ENCODE assay signal across 15 mouse cellular contexts in genomic region chr12:112916698-112917400, GRCm38 (mm10). TPM values are rescaled to one million over a fixed set of nuclear protein-coding genes. Genes with fewer than 3 reads are reported as not detected.
A peak's percentile ranks its signal among the peaks of the same experiment; 100 is the strongest.
DNase-seq lines count a peak whose midpoint lies in the region; ATAC-seq and TF ChIP-seq lines count a peak whose summit lies in the region.
"Had no signal": no experiment of that assay in that cellular context is flagged by ENCODE, and none has a peak within 500 bp of the region (broad histone marks: within the 10 kb centered on the region; RNA-seq: fewer than 3 reads in every experiment).

No protein-coding gene starts in this region.

- 86% methylated on average over 16 of the region's 16 CpGs for WGBS in forebrain, embryonic 10.5 days
- WGBS in forebrain, postnatal 0 days: 86% methylated on average over 16 of the region's 16 CpGs

- intact Hi-C loops in heart, postnatal 10 days (cut with DNase I): loop anchor here (5.0 kb wide), 1 partner anchor 40 kb away; no protein-coding TSS in a partner anchor

- no peak overlapping the region for H3K4me2 ChIP-seq in forebrain, postnatal 0 days (ENCODE audit: low read depth)
- H3K4me2 ChIP-seq: liver, embryonic 15.5 days; stomach, embryonic 15.5 days had no signal

- H3K27me3 ChIP-seq in forebrain, embryonic 10.5 days (ENCODE audit: poor library complexity, severe bottlenecking): no peaks in the 10 kb centered on the region
- H3K27me3 ChIP-seq in forebrain, postnatal 0 days (ENCODE audit: insufficient read depth, low read length): no peaks in the 10 kb centered on the region
- H3K27me3 ChIP-seq: stomach, embryonic 15.5 days had no signal

- ATAC-seq in forebrain, postnatal 0 days: no peak
- no peak for ATAC-seq in inflammation-experienced regulatory T-cells, adult 6 months
- no peak for ATAC-seq in CD4-positive, CD25-positive, alpha-beta regulatory T cell, adult 4 months

- H3K36me3 ChIP-seq in forebrain, embryonic 10.5 days (replicated peaks): peaks cover 30% of the 10 kb centered on the region
- peaks cover 68% of the 10 kb centered on the region for H3K36me3 ChIP-seq in forebrain, postnatal 0 days (ENCODE audit: insufficient read depth)
- H3K36me3 ChIP-seq: liver, embryonic 15.5 days; stomach, embryonic 15.5 days had no signal

- H3K4me3 ChIP-seq in forebrain, embryonic 10.5 days: no peak overlapping the region
- H3K4me3 ChIP-seq in forebrain, postnatal 0 days (ENCODE audit: low read depth, low read length): no peak overlapping the region
- no peak overlapping the region for H3K4me3 ChIP-seq in cortical plate, adult 2 months (ENCODE audit: insufficient read depth, low read length)
- H3K4me3 ChIP-seq: liver, embryonic 15.5 days; stomach, embryonic 15.5 days had no signal

- peaks cover 38% of the 10 kb centered on the region for H3K4me1 ChIP-seq in forebrain, embryonic 10.5 days
- H3K4me1 ChIP-seq in forebrain, postnatal 0 days (ENCODE audit: insufficient read depth): no peaks in the 10 kb centered on the region
- 0 out of 2 replicates have a peak, but pooled peaks cover under 1% of the 10 kb centered on the region for H3K4me1 ChIP-seq in cortical plate, adult 2 months (ENCODE audit: control insufficient read depth, insufficient read depth, low read length)
- H3K4me1 ChIP-seq: liver, embryonic 15.5 days; stomach, embryonic 15.5 days had no signal

- TF ChIP-seq CTCF in forebrain, postnatal 0 days (IDR thresholded peaks at IDR 0.05; ENCODE audit: low read depth): no peak
- TF ChIP-seq CTCF in cortical plate, adult 2 months (IDR thresholded peaks at IDR 0.05; ENCODE audit: extremely low read depth, insufficient read depth, low read length): no peak

- H3K9me3 ChIP-seq in forebrain, embryonic 10.5 days: no peaks in the 10 kb centered on the region
- H3K9me3 ChIP-seq in forebrain, postnatal 0 days (ENCODE audit: low read length): no peaks in the 10 kb centered on the region
- H3K9me3 ChIP-seq: liver, embryonic 15.5 days; stomach, embryonic 15.5 days had no signal

- peak overlapping the region; percentile 49 for H3K27ac ChIP-seq in forebrain, embryonic 10.5 days
- no peak overlapping the region for H3K27ac ChIP-seq in forebrain, postnatal 0 days (ENCODE audit: low read depth, low read length)
- H3K27ac ChIP-seq in cortical plate, adult 2 months (ENCODE audit: insufficient read depth, low read length): peak overlapping the region; percentile 67; the same call in 1 of the 2 replicates
- H3K27ac ChIP-seq: liver, embryonic 15.5 days; macrophage; stomach, embryonic 15.5 days had no signal

- H3K9ac ChIP-seq in forebrain, postnatal 0 days: no peak overlapping the region
- H3K9ac ChIP-seq: liver, embryonic 15.5 days; stomach, embryonic 15.5 days had no signal

- TF ChIP-seq POLR2A in cortical plate, adult 2 months (IDR thresholded peaks at IDR 0.05; ENCODE audit: extremely low read depth, insufficient read depth, low read length): no peak

- no peak for DNase-seq in forebrain, embryonic 10.5 days (ENCODE audit: extremely low spot score, low spot score)
- no peak for DNase-seq in forebrain, postnatal 0 days
- peak; percentile 63 to 81 for DNase-seq in heart, adult 18-20 months
- DNase-seq in heart, postnatal 10 days: peak; percentile 74 to 77
- DNase-seq in kidney, adult 9 months: no peak
- DNase-seq: adrenal gland, adult 8-10 months; right cerebral cortex, postnatal 25 days; thymus, postnatal 14 days had no signal

RNA-seq across cellular contexts. Expression of gene Jag2, which starts 12.7 kb away (rescaled TPM):
- 2.3 and 3.8 TPM in 2 replicates for polyA plus RNA-seq in forebrain, embryonic 10.5 days (2016; fragmentation: Nextera tagmentation; extraction: Ambion mirVana)
- total RNA-seq in forebrain, postnatal 0 days (2014; rRNA removed): 66.9 and 69.4 TPM in 2 replicates
- polyA plus RNA-seq in forebrain, postnatal 0 days (2015; fragmentation: Nextera tagmentation; extraction: Ambion mirVana): 5.5 and 7.9 TPM in 2 replicates
- 42.1 and 51.5 TPM in 2 replicates for polyA plus RNA-seq in cortical plate, adult 2 months (2012; rRNA removed)
- 10 to 100 TPM; 31.5 to 38.6 TPM for total RNA-seq in heart, adult 18-20 months (2021)
- 10 to 100 TPM; 36.1 to 38.5 TPM for total RNA-seq in heart, postnatal 10 days (2021)
- polyA plus RNA-seq in inflammation-experienced regulatory T-cells, adult 6 months (2017; shearing (Covaris generic)): under 1 TPM; 0.39 to 0.59 (median 0.50) TPM
- 1 to 10 TPM; 1.1 to 2.0 TPM for polyA plus RNA-seq in CD4-positive, CD25-positive, alpha-beta regulatory T cell, adult 4 months (2017; shearing (Covaris generic))

RNA-seq across cellular contexts. Expression of gene Nudt14, which starts 25.1 kb away (rescaled TPM):
- polyA plus RNA-seq in forebrain, embryonic 10.5 days (2016; fragmentation: Nextera tagmentation; extraction: Ambion mirVana): 61.4 and 70.4 TPM in 2 replicates
- 22.2 and 31.5 TPM in 2 replicates for total RNA-seq in forebrain, postnatal 0 days (2014; rRNA removed)
- polyA plus RNA-seq in forebrain, postnatal 0 days (2015; fragmentation: Nextera tagmentation; extraction: Ambion mirVana): 55.5 and 60.4 TPM in 2 replicates
- polyA plus RNA-seq in cortical plate, adult 2 months (2012; rRNA removed): 18.2 and 18.9 TPM in 2 replicates
- 1 to 10 TPM; 8.2 to 9.2 TPM for total RNA-seq in heart, adult 18-20 months (2021)
- 10 to 100 TPM; 11.7 to 11.8 TPM for total RNA-seq in heart, postnatal 10 days (2021)
- 10 to 100 TPM; 33.0 to 42.6 (median 40.7) TPM for polyA plus RNA-seq in inflammation-experienced regulatory T-cells, adult 6 months (2017; shearing (Covaris generic))
- 10 to 100 TPM; 38.1 to 42.5 TPM for polyA plus RNA-seq in CD4-positive, CD25-positive, alpha-beta regulatory T cell, adult 4 months (2017; shearing (Covaris generic))

RNA-seq across cellular contexts. Expression of gene Gpr132, which starts 48.8 kb away (rescaled TPM):
- 0.06 and 0.07 TPM in 2 replicates for polyA plus RNA-seq in forebrain, embryonic 10.5 days (2016; fragmentation: Nextera tagmentation; extraction: Ambion mirVana)
- total RNA-seq in forebrain, postnatal 0 days (2014; rRNA removed): 0.10 TPM in 1 of 2 replicates, not detected in the other
- polyA plus RNA-seq in forebrain, postnatal 0 days (2015; fragmentation: Nextera tagmentation; extraction: Ambion mirVana): not detected in 2 replicates
- polyA plus RNA-seq in cortical plate, adult 2 months (2012; rRNA removed): 0.04 TPM in 1 of 2 replicates, not detected in the other
- total RNA-seq in heart, adult 18-20 months (2021): 1 to 10 TPM in 1 of 2 experiments, under 1 TPM in 1; 0.37 to 1.3 TPM
- under 1 TPM; 0.17 to 0.19 TPM for total RNA-seq in heart, postnatal 10 days (2021)
- polyA plus RNA-seq in inflammation-experienced regulatory T-cells, adult 6 months (2017; shearing (Covaris generic)): 10 to 100 TPM; 71.4 to 79.0 (median 77.8) TPM
- 100 to 1,000 TPM in 1 of 2 experiments, 10 to 100 TPM in 1; 79.5 to 107 TPM for polyA plus RNA-seq in CD4-positive, CD25-positive, alpha-beta regulatory T cell, adult 4 months (2017; shearing (Covaris generic))
- total RNA-seq: left cerebral cortex, postnatal 14 days had no signal

RNA-seq across cellular contexts. Expression of gene Btbd6, which starts 59.4 kb away (rescaled TPM):
- 22.4 and 24.2 TPM in 2 replicates for polyA plus RNA-seq in forebrain, embryonic 10.5 days (2016; fragmentation: Nextera tagmentation; extraction: Ambion mirVana)
- total RNA-seq in forebrain, postnatal 0 days (2014; rRNA removed): 60.4 and 60.5 TPM in 2 replicates
- polyA plus RNA-seq in forebrain, postnatal 0 days (2015; fragmentation: Nextera tagmentation; extraction: Ambion mirVana): 46.7 and 54.3 TPM in 2 replicates
- 78.2 and 80.2 TPM in 2 replicates for polyA plus RNA-seq in cortical plate, adult 2 months (2012; rRNA removed)
- total RNA-seq in heart, adult 18-20 months (2021): 10 to 100 TPM; 24.3 to 27.6 TPM
- total RNA-seq in heart, postnatal 10 days (2021): 10 to 100 TPM; 22.9 to 24.5 TPM
- polyA plus RNA-seq in inflammation-experienced regulatory T-cells, adult 6 months (2017; shearing (Covaris generic)): 1 to 10 TPM; 7.2 to 8.8 (median 7.3) TPM
- polyA plus RNA-seq in CD4-positive, CD25-positive, alpha-beta regulatory T cell, adult 4 months (2017; shearing (Covaris generic)): 1 to 10 TPM; 7.8 to 8.7 TPM

Comparison
In these comparisons a context has a peak if more than half of its experiments do, and no peak if none do; other contexts are left out.
1. DNase-seq: peak in heart, adult 18-20 months (2 of 2) and heart, postnatal 10 days (2 of 2); none in forebrain, embryonic 10.5 days (single experiment), forebrain, postnatal 0 days (single experiment) and kidney, adult 9 months (single experiment).
2. RNA of gene Gpr132, which starts 48.8 kb away (polyA plus RNA-seq): 79.5 to 107 TPM in CD4-positive, CD25-positive, alpha-beta regulatory T cell, adult 4 months and 71.4 to 79.0 TPM in inflammation-experienced regulatory T-cells, adult 6 months; 0.06 to 0.07 TPM in forebrain, embryonic 10.5 days, 0.04 TPM in cortical plate, adult 2 months and not detected in forebrain, postnatal 0 days; every median in the first group is over 10 times any median in the second.